Mouse (Mus musculus): ENCODE measurements around the gene Prkag1. TPM values are rescaled to one million over a fixed set of nuclear protein-coding genes. Genes with fewer than 3 reads are reported as not detected.

Prkag1 gene
- polyA plus RNA-seq, 1 experiment from 2014 or later, result 89.0 TPM

DNA sequence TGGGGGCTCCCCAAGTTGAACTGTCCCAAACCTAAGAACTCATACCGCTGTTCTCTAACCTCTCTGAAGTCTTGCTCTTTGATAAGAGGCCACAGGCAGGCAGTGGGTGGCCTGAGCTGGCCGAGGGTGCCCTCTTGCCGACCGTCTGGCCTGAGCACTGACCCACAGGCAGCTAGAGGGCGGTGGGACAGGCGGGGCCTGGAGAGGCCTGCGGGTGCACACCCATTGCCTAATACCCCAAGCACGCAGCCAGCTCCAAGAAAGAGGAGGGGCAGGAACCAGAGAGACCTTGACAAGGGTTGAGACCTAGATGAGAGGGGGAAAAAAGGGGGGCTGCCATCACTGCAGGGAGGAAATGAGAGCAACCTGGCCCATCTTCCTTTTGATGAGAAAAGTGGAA, 51.2 kb downstream of the Prkag1 start:
- no peak for ATAC-seq
- no peak overlapping the region for H3K4me3 ChIP-seq (replicated peaks)
- H3K36me3 ChIP-seq, result no peaks in the 10 kb centered on the region
- H3K4me2 ChIP-seq (replicated peaks), result no peak overlapping the region
- 6% methylated on average over 8 of the region's 8 CpGs for WGBS
- peaks cover 70% of the 10 kb centered on the region for H3K27me3 ChIP-seq (replicated peaks)
- no peak overlapping the region for H3K27ac ChIP-seq
- H3K4me1 ChIP-seq (replicated peaks), result peaks cover 34% of the 10 kb centered on the region
- no peak overlapping the region for H3K9ac ChIP-seq
- H3K9me3 ChIP-seq, result no peaks in the 10 kb centered on the region

DNA sequence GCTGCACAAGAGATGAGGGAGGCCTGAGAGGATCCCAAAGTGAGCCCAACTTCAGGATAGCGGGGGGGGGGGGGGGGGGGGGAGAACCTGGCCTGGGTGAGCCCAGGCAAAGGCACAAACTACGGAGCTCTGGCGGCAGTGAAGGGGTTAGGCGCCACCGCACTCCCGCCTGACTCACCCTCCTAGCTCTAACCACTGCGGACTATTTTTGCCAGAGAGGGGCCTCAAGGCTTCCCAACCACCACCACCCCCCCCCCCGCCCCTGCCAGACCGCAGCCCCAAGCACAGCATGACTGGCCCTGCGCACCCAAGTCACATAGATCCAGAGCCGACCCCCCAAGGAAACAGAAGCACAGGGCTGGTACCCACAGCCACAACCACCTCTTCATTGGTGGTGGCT, 52.5 kb downstream of the Prkag1 start:
- WGBS, result 3% methylated on average over 7 of the region's 11 CpGs
- H3K27ac ChIP-seq, result no peak overlapping the region
- ATAC-seq, result no peak
- H3K4me1 ChIP-seq (replicated peaks), result peaks cover 38% of the 10 kb centered on the region
- H3K4me3 ChIP-seq (replicated peaks), result no peak overlapping the region
- peaks cover 80% of the 10 kb centered on the region for H3K27me3 ChIP-seq (replicated peaks)
- no peak overlapping the region for H3K4me2 ChIP-seq (replicated peaks)
- H3K9ac ChIP-seq, result no peak overlapping the region
- no peaks in the 10 kb centered on the region for H3K36me3 ChIP-seq
- no peaks in the 10 kb centered on the region for H3K9me3 ChIP-seq

GRCm38 (mm10) chr15:98778191-98778770, 53.0 kb downstream of the Prkag1 start:
- WGBS, result 2% methylated on average over 24 of the region's 25 CpGs
- Histone ChIP-seq H3K9me3 (no peaks in the 10 kb centered on the region), H3K9ac (no peak overlapping the region)

DNA sequence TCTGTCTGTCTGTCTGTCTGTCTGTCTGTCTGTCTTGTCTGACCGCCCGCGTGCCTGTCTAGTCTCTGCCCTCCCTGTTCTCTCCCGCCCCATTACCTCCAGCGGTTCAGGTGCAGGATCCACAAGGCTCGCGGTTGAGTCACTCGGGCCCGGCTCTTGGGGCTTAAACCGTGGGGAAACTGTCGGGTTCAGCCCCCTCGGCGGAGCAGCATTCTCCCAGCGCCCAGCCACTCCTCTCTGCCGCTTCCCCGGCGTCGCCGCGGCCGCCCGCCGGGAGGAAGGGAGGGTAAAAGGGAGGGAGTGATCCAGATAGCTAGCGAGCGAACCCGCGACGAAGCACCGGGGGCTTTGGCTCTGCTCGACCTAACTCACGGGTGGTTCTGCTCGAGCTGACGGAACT, 53.6 kb downstream of the Prkag1 start, which contains the start of gene Wnt10b:
Gene Wnt10b (minus strand): TSS at position 389 of the 400 bp plus-strand sequence.
- Histone ChIP-seq H3K9me3 (no peaks in the 10 kb centered on the region), H3K27ac (no peak within 1 kb of the TSS), H3K4me1 (replicated peaks) (peaks cover 40% of the 10 kb centered on the region), H3K36me3 (no peaks in the 10 kb centered on the region), H3K9ac (no peak within 1 kb of the TSS), H3K27me3 (replicated peaks) (peaks cover 88% of the 10 kb centered on the region), H3K4me2 (replicated peaks) (peak within 1 kb of the TSS; percentile 57), H3K4me3 (replicated peaks) (peak within 1 kb of the TSS; percentile 31)
- under 1% methylated on average over 24 of the region's 33 CpGs for WGBS
- ATAC-seq, result no peak

More at GRCm38 (mm10) chr15:98778191-98778770, 53.0 kb downstream of the Prkag1 start:
- Histone ChIP-seq H3K4me3 (replicated peaks) (peak overlapping the region; percentile 31), H3K27me3 (replicated peaks) (peaks cover 82% of the 10 kb centered on the region), H3K27ac (no peak overlapping the region), H3K4me1 (replicated peaks) (peaks cover 38% of the 10 kb centered on the region), H3K36me3 (no peaks in the 10 kb centered on the region), H3K4me2 (replicated peaks) (peak overlapping the region; percentile 51)
- no peak for ATAC-seq

DNA sequence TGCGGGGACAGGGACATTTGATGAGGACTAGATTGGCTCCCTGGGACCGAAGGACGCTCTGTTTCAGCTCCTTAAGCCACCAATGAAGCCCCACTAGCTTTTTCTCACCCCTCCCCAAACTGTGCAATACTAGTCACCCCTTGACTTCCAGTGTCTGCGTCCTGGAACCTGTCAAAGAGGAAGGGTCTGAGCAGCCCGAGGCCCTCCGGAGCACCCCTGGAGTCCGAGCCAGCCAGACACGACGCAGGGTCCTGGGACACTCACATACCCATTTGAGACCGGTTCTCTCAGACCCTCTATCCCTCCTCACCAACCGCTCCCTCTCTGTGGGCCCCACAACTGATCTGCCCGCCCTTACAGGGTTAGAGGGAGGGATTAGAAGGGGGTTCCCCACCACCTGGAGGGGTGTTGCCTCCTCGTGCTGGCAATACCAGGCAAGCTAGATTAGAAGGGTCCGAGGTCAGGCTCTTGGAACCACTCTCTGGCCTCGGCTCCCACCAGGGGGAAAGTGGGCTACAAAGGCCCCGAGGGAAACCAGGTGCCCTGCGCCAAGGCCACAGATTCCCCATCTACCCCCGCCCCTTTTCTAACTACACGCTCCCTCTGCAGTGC, 54.2 kb downstream of the Prkag1 start:
- Histone ChIP-seq H3K9me3 (no peaks in the 10 kb centered on the region), H3K27ac (no peak overlapping the region), H3K4me3 (replicated peaks) (peak overlapping the region; percentile 31), H3K4me2 (replicated peaks) (peak overlapping the region; percentile 57), H3K9ac (no peak overlapping the region), H3K27me3 (replicated peaks) (peaks cover 94% of the 10 kb centered on the region), H3K36me3 (no peaks in the 10 kb centered on the region), H3K4me1 (replicated peaks) (peaks cover 45% of the 10 kb centered on the region)
- ATAC-seq, result no peak
- WGBS, result 5% methylated on average over 19 of the region's 19 CpGs

- no peaks in the 10 kb centered on the region for H3K36me3 ChIP-seq
- H3K27ac ChIP-seq, result no peak overlapping the region
- ATAC-seq, result peak; percentile 61
- H3K9me3 ChIP-seq, result no peaks in the 10 kb centered on the region
- peak overlapping the region; percentile 31 for H3K4me3 ChIP-seq (replicated peaks)
- H3K4me1 ChIP-seq (replicated peaks), result peaks cover 45% of the 10 kb centered on the region
- no peak overlapping the region for H3K9ac ChIP-seq
- peak overlapping the region; percentile 57 for H3K4me2 ChIP-seq (replicated peaks)
- peaks cover 96% of the 10 kb centered on the region for H3K27me3 ChIP-seq (replicated peaks)
- 2% methylated on average over 62 of the region's 62 CpGs for WGBS
Measured at GRCm38 (mm10) chr15:98776280-98777004, 54.9 kb downstream of the Prkag1 start.

- Histone ChIP-seq H3K4me3 (replicated peaks) (no peak overlapping the region), H3K4me1 (replicated peaks) (peaks cover 44% of the 10 kb centered on the region), H3K4me2 (replicated peaks) (no peak overlapping the region), H3K27me3 (replicated peaks) (peaks cover 92% of the 10 kb centered on the region), H3K36me3 (no peaks in the 10 kb centered on the region), H3K27ac (no peak overlapping the region), H3K9ac (no peak overlapping the region), H3K9me3 (no peaks in the 10 kb centered on the region)
- ATAC-seq, result no peak
- 8% methylated on average over 5 of the region's 5 CpGs for WGBS
Measured at GRCm38 (mm10) chr15:98775533-98775932, 55.8 kb downstream of the Prkag1 start.

DNA sequence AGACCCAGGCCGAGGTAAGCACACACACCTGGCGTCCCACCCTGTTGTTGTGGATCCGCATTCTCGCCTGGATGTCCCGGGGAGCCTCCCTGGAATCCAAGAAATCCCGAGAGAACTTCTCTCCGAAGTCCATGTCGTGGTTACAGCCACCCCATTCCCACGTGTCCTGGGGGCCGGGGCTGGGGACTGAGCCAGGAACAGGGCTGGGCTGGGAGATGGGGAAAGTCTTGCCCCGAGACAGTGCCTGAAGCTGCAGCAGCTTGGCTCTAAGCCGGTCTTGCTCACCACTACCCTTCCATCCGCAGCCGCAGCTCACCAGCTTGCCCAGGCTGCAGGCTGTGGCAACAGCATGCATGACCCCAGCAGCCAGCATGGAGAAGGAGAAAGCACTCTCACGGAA, 57.2 kb downstream of the Prkag1 start:
- Histone ChIP-seq H3K36me3 (no peaks in the 10 kb centered on the region), H3K9me3 (no peaks in the 10 kb centered on the region), H3K4me2 (replicated peaks) (no peak overlapping the region), H3K4me3 (replicated peaks) (no peak overlapping the region), H3K27me3 (replicated peaks) (peaks cover 87% of the 10 kb centered on the region), H3K4me1 (replicated peaks) (peaks cover 43% of the 10 kb centered on the region), H3K9ac (no peak overlapping the region), H3K27ac (no peak overlapping the region)
- ATAC-seq, result no peak
- WGBS, result 22% methylated on average over 15 of the region's 15 CpGs

- peak overlapping the region; percentile 31 for H3K9ac ChIP-seq
- H3K4me2 ChIP-seq (replicated peaks), result peak overlapping the region; percentile 78
- no peak overlapping the region for H3K27ac ChIP-seq
- 2% methylated on average over 36 of the region's 36 CpGs for WGBS
- H3K9me3 ChIP-seq, result no peaks in the 10 kb centered on the region
- peak overlapping the region; percentile 33 for H3K4me3 ChIP-seq (replicated peaks)
- H3K27me3 ChIP-seq (replicated peaks), result peaks cover 82% of the 10 kb centered on the region
- peak; percentile 27; the same call in 1 of the 2 replicates for ATAC-seq
- H3K4me1 ChIP-seq (replicated peaks), result peaks cover 34% of the 10 kb centered on the region
- no peaks in the 10 kb centered on the region for H3K36me3 ChIP-seq
Measured at GRCm38 (mm10) chr15:98772511-98773211, 58.7 kb downstream of the Prkag1 start.

- no peaks in the 10 kb centered on the region for H3K9me3 ChIP-seq
- H3K4me2 ChIP-seq (replicated peaks), result peak overlapping the region; percentile 78
- peak overlapping the region; percentile 33 for H3K4me3 ChIP-seq (replicated peaks)
- H3K9ac ChIP-seq, result no peak overlapping the region
- H3K27me3 ChIP-seq (replicated peaks), result peaks cover 74% of the 10 kb centered on the region
- no peak overlapping the region for H3K27ac ChIP-seq
- WGBS, result 5% methylated on average over 12 of the region's 12 CpGs
- no peaks in the 10 kb centered on the region for H3K36me3 ChIP-seq
- peaks cover 27% of the 10 kb centered on the region for H3K4me1 ChIP-seq (replicated peaks)
- ATAC-seq, result no peak
Measured at GRCm38 (mm10) chr15:98771813-98772425, 59.4 kb downstream of the Prkag1 start.

- Histone ChIP-seq H3K27me3 (replicated peaks) (peaks cover 47% of the 10 kb centered on the region), H3K4me2 (replicated peaks) (no peak overlapping the region), H3K9me3 (no peaks in the 10 kb centered on the region), H3K27ac (no peak overlapping the region), H3K4me3 (replicated peaks) (no peak overlapping the region), H3K9ac (no peak overlapping the region), H3K4me1 (replicated peaks) (peaks cover 11% of the 10 kb centered on the region), H3K36me3 (no peaks in the 10 kb centered on the region)
- no peak for ATAC-seq
- 27% methylated on average over 5 of the region's 5 CpGs for WGBS
Measured at GRCm38 (mm10) chr15:98768259-98768658, 63.1 kb downstream of the Prkag1 start.

DNA sequence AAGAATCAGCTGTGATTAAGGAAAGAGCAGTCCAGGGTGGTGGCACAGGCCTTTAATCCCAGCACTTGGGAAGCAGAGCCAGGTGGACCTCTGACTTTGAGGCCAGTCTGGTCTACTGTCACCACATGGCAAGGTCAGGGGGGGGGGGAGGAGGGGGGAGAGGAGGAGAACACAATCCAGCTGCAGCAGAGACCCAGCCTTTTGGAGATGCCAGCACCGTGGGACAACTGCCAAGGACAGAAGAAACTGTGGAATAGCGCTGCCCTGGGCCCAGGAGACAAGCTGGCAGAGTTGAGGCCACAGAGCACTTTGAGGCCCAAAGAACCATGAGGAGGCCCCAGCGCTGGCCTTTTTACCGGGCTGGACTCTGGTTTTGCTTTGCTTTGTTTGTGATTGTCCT, 65.4 kb downstream of the Prkag1 start:
- Histone ChIP-seq H3K4me3 (replicated peaks) (no peak overlapping the region), H3K36me3 (no peaks in the 10 kb centered on the region), H3K9me3 (no peaks in the 10 kb centered on the region), H3K4me2 (replicated peaks) (no peak overlapping the region), H3K9ac (no peak overlapping the region), H3K4me1 (replicated peaks) (peaks cover 17% of the 10 kb centered on the region), H3K27me3 (replicated peaks) (peaks cover 24% of the 10 kb centered on the region), H3K27ac (no peak overlapping the region)
- no peak for ATAC-seq
- 63% methylated on average over 4 of the region's 4 CpGs for WGBS
